Mouse (Mus musculus) limb, embryonic 14.5 days (tissue): ENCODE data around the gene Dok1. TPM values are rescaled to one million over a fixed set of nuclear protein-coding genes. Genes with fewer than 3 reads are reported as not detected.

Source experiments
- ATAC-seq: fragments of 200-750 bp; cut with Nextera tagmentation; 2 replicates; pipeline ENCODE4 v1.8.0; 2017; ENCODE audit warnings: low read depth, moderate number of reproducible peaks, moderate TSS enrichment; ENCODE audit not compliant: low FRiP score
- DNase-seq: peaks from one replicate; pipeline ENCODE4 v3.0.0-alpha.2; 2015; ENCODE audit warnings: low spot score
- H3K27ac ChIP-seq: fragments of 300-500 bp; sonication (generic); replicated peaks from 2 replicates; pipeline ENCODE4 v1.5.1; 2014; ENCODE audit warnings: low read depth, mild to moderate bottlenecking, low read length, moderate library complexity, mixed read lengths
- H3K27me3 ChIP-seq: fragments of 300-500 bp; sonication (generic); 2 replicates; pipeline ENCODE4 v1.6.1; 2014; ENCODE audit warnings: low read length, mixed read lengths; ENCODE audit not compliant: control insufficient read depth, insufficient read depth
- H3K36me3 ChIP-seq: fragments of 300-500 bp; sonication (generic); 2 replicates; pipeline ENCODE4 v1.6.1; 2014; ENCODE audit warnings: mild to moderate bottlenecking, low read length, moderate library complexity, mixed read lengths; ENCODE audit not compliant: control insufficient read depth, insufficient read depth
- H3K4me1 ChIP-seq: fragments of 300-500 bp; sonication (generic); 2 replicates; pipeline ENCODE4 v1.6.1; 2014; ENCODE audit warnings: antibody characterized with exemption, low read length, mixed read lengths; ENCODE audit not compliant: control insufficient read depth, insufficient read depth
- H3K4me2 ChIP-seq: fragments of 300-500 bp; sonication (generic); replicated peaks from 2 replicates; pipeline ENCODE4 v1.6.1; 2014; ENCODE audit warnings: low read depth, mild to moderate bottlenecking, low read length, moderate library complexity; ENCODE audit not compliant: severe bottlenecking
- H3K4me3 ChIP-seq: fragments of 300-500 bp; sonication (generic); replicated peaks from 2 replicates; pipeline ENCODE4 v1.5.1; 2014; ENCODE audit warnings: low read length
- H3K9ac ChIP-seq: fragments of 300-500 bp; sonication (generic); 2 replicates; pipeline ENCODE4 v1.6.1; 2014; ENCODE audit warnings: mild to moderate bottlenecking, low read depth, low read length, moderate library complexity; ENCODE audit not compliant: severe bottlenecking
- H3K9me3 ChIP-seq: fragments of 300-500 bp; sonication (generic); 2 replicates; pipeline ENCODE4 v1.6.1; 2016; ENCODE audit warnings: low read length; ENCODE audit not compliant: control insufficient read depth
- POLR2A ChIP-seq: fragments of 200-500 bp; IDR thresholded peaks from 2 replicates; pipeline ENCODE4 v1.8.0; 2012; ENCODE audit warnings: inconsistent platforms, mild to moderate bottlenecking, moderate library complexity, borderline replicate concordance; ENCODE audit not compliant: insufficient read depth, insufficient read length; ENCODE audit errors: extremely low read depth
- WGBS: fragments of 180-500 bp; shearing (Covaris S2); extraction: QIAGEN DNeasy Blood & Tissue Kit; methylation state at CpG from one replicate; pipeline ENCODE4 v1.1.7; 2014; 5-methylcytosine and 5-hydroxymethylcytosine counted together
- polyA plus RNA-seq, 2 experiments: library from polyadenylated mRNA; depleted of rRNA in 1 of 2; stranded (reverse) in 1 of 2; unstranded in 1 of 2; fragments of >200 nt; fragmentation: Nextera tagmentation in 1 of 2; extraction: Ambion mirVana in 1 of 2; gene quantifications; 2 replicates each; pipeline versions ENCODE4 v1.2.1 to v1.2.3; 2012 to 2014

Dok1 gene
- polyA plus RNA-seq, 2 experiments: 11.4 to 17.1 TPM

GRCm38 (mm10) chr6:83017190-83017589, 16.1 kb downstream of the Dok1 start:
- Histone ChIP-seq H3K4me2 (no peak overlapping the region), H3K36me3 (no peaks in the 10 kb centered on the region), H3K9ac (no peak overlapping the region), H3K27ac (0 out of 2 replicates have a peak overlapping the region, but pooled peaks have one; percentile 28), H3K9me3 (no peaks in the 10 kb centered on the region), H3K27me3 (no peaks in the 10 kb centered on the region), H3K4me3 (no peak overlapping the region), H3K4me1 (0 out of 2 replicates have a peak, but pooled peaks cover 2% of the 10 kb centered on the region)
- ATAC-seq (no peak), DNase-seq (no peak)
- no peak for TF ChIP-seq POLR2A
- 54% methylated on average over 3 of the region's 3 CpGs for WGBS

GRCm38 (mm10) chr6:83015749-83016148, 17.5 kb downstream of the Dok1 start:
- no peak for TF ChIP-seq POLR2A
- 86% methylated on average over 2 of the region's 2 CpGs for WGBS
- Histone ChIP-seq H3K9me3 (no peaks in the 10 kb centered on the region), H3K4me3 (no peak overlapping the region), H3K4me2 (no peak overlapping the region), H3K36me3 (no peaks in the 10 kb centered on the region), H3K27ac (no peak overlapping the region), H3K9ac (no peak overlapping the region), H3K27me3 (no peaks in the 10 kb centered on the region), H3K4me1 (0 out of 2 replicates have a peak, but pooled peaks cover 2% of the 10 kb centered on the region)
- ATAC-seq (no peak), DNase-seq (no peak)

- H3K4me1 ChIP-seq: 0 out of 2 replicates have a peak, but pooled peaks cover 2% of the 10 kb centered on the region
- 71% methylated on average over 12 of the region's 12 CpGs for WGBS
- H3K4me3 ChIP-seq: no peak overlapping the region
- H3K36me3 ChIP-seq: no peaks in the 10 kb centered on the region
- no peak for TF ChIP-seq POLR2A
- no peak overlapping the region for H3K27ac ChIP-seq
- H3K9ac ChIP-seq: no peak overlapping the region
- H3K9me3 ChIP-seq: no peaks in the 10 kb centered on the region
- H3K4me2 ChIP-seq: no peak overlapping the region
- H3K27me3 ChIP-seq: no peaks in the 10 kb centered on the region
- ATAC-seq (no peak), DNase-seq (no peak)
These were observed 18.5 kb downstream of the Dok1 start for GRCm38 (mm10) chr6:83014482-83015466.

GRCm38 (mm10) chr6:83013444-83013843, 19.8 kb downstream of the Dok1 start:
- Histone ChIP-seq H3K9me3 (no peaks in the 10 kb centered on the region), H3K27me3 (no peaks in the 10 kb centered on the region), H3K36me3 (no peaks in the 10 kb centered on the region), H3K4me3 (no peak overlapping the region), H3K4me1 (0 out of 2 replicates have a peak, but pooled peaks cover 2% of the 10 kb centered on the region), H3K4me2 (no peak overlapping the region), H3K9ac (no peak overlapping the region), H3K27ac (no peak overlapping the region)
- no peak for TF ChIP-seq POLR2A
- DNase-seq (no peak), ATAC-seq (no peak)
- 77% methylated on average over 5 of the region's 5 CpGs for WGBS

- ATAC-seq (no peak), DNase-seq (no peak)
- no peak overlapping the region for H3K4me3 ChIP-seq
- no peaks in the 10 kb centered on the region for H3K36me3 ChIP-seq
- 0 out of 2 replicates have a peak, but pooled peaks cover 2% of the 10 kb centered on the region for H3K4me1 ChIP-seq
- no peaks in the 10 kb centered on the region for H3K27me3 ChIP-seq
- no peak overlapping the region for H3K27ac ChIP-seq
- H3K9me3 ChIP-seq: no peaks in the 10 kb centered on the region
- H3K4me2 ChIP-seq: no peak overlapping the region
- TF ChIP-seq POLR2A: no peak
- H3K9ac ChIP-seq: no peak overlapping the region
- WGBS: 73% methylated on average over 6 of the region's 6 CpGs
These were observed 21.5 kb downstream of the Dok1 start for GRCm38 (mm10) chr6:83011756-83012155.
